Mouse (Mus musculus) MEL (cell line): ENCODE data around the gene Odf2l. TPM values are rescaled to one million over a fixed set of nuclear protein-coding genes. Genes with fewer than 3 reads are reported as not detected.

ENCODE experiments used
- DNase-seq: peaks from one replicate; pipeline ENCODE4 v3.0.0; 2011; ENCODE audit warnings: low read depth, low spot score
- H3K27ac ChIP-seq: 2 replicates; pipeline ENCODE4 v1.5.1; 2012; ENCODE audit warnings: low read depth, mild to moderate bottlenecking, control low read depth, low read length, moderate library complexity; ENCODE audit not compliant: control insufficient read depth
- H3K27me3 ChIP-seq, 2 experiments: fragments of 150-350 bp in 1 of 2; sonication (generic) in 1 of 2; 2 replicates each; pipeline ENCODE4 v1.6.1; 2012; ENCODE audit warnings: low read length in 2 of 2, mild to moderate bottlenecking in 2 of 2, improper control_type of control experiment in 1 of 2, moderate library complexity in 1 of 2; ENCODE audit not compliant: insufficient read depth in 2 of 2, control insufficient read depth in 1 of 2
- H3K36me3 ChIP-seq, 2 experiments: 2 replicates each; pipeline ENCODE4 v1.6.1; 2012 to 2014; ENCODE audit warnings: low read length in 2 of 2, improper control_type of control experiment in 1 of 2, inconsistent platforms in 1 of 2, mild to moderate bottlenecking in 1 of 2; ENCODE audit not compliant: insufficient read depth in 2 of 2, control insufficient read depth in 1 of 2
- H3K4me1 ChIP-seq, 2 experiments: fragments of 150-350 bp in 1 of 2; sonication (generic) in 1 of 2; 2 replicates each; pipeline ENCODE4 v1.6.1; 2012; ENCODE audit warnings: low read length in 2 of 2, improper control_type of control experiment in 1 of 2, mild to moderate bottlenecking in 1 of 2; ENCODE audit not compliant: insufficient read depth in 2 of 2, control insufficient read depth in 1 of 2
- H3K4me3 ChIP-seq, 2 experiments: fragments of 150-350 bp in 1 of 2; sonication (generic) in 1 of 2; 2 replicates each; pipeline ENCODE4 v1.5.1; 2012; ENCODE audit warnings: low read depth in 2 of 2, low read length in 2 of 2, mild to moderate bottlenecking in 2 of 2, moderate library complexity in 2 of 2, control low read depth in 1 of 2, improper control_type of control experiment in 1 of 2; ENCODE audit not compliant: control insufficient read depth in 1 of 2, insufficient read depth in 1 of 2
- H3K79me2 ChIP-seq: 2 replicates; pipeline ENCODE4 v1.6.1; 2012; ENCODE audit warnings: mild to moderate bottlenecking, low read length, moderate library complexity; ENCODE audit not compliant: control insufficient read depth, poor library complexity, insufficient read depth
- H3K9ac ChIP-seq: 2 replicates; pipeline ENCODE4 v1.6.1; 2012; ENCODE audit warnings: low read depth, mild to moderate bottlenecking, control low read depth, low read length, moderate library complexity; ENCODE audit not compliant: control insufficient read depth, poor library complexity, severe bottlenecking
- H3K9me3 ChIP-seq: fragments of 150-350 bp; sonication (generic); replicated peaks from 2 replicates; pipeline ENCODE4 v1.6.1; 2012; ENCODE audit warnings: mild to moderate bottlenecking, low read length, improper control_type of control experiment, moderate library complexity; ENCODE audit not compliant: insufficient read depth
- BHLHE40 ChIP-seq: IDR thresholded peaks from 2 replicates; pipeline ENCODE4 v1.6.1; 2012; ENCODE audit warnings: low read depth, mild to moderate bottlenecking, inconsistent platforms, low read length, improper control_type of control experiment, borderline replicate concordance
- CHD1 ChIP-seq: IDR thresholded peaks from 2 replicates; pipeline ENCODE4 v1.6.1; 2012; ENCODE audit warnings: low read depth, mild to moderate bottlenecking, inconsistent platforms, low read length, improper control_type of control experiment
- GATA1 ChIP-seq: IDR thresholded peaks from 2 replicates; pipeline ENCODE4 v1.6.1; 2011; ENCODE audit warnings: low read depth, low read length, improper control_type of control experiment
- MAFK ChIP-seq: IDR thresholded peaks from 2 replicates; pipeline ENCODE4 v1.6.1; 2011; ENCODE audit warnings: low read depth, mild to moderate bottlenecking, low read length, improper control_type of control experiment, borderline replicate concordance
- MAZ ChIP-seq: IDR thresholded peaks from 2 replicates; pipeline ENCODE4 v1.6.1; 2012; ENCODE audit warnings: low read depth, mild to moderate bottlenecking, inconsistent platforms, low read length, improper control_type of control experiment
- MEF2A ChIP-seq: IDR thresholded peaks from 2 replicates; pipeline ENCODE4 v1.6.1; 2014; ENCODE audit warnings: low read depth, mild to moderate bottlenecking, inconsistent platforms, low read length, improper control_type of control experiment; ENCODE audit not compliant: poor library complexity, insufficient replicate concordance, severe bottlenecking; ENCODE audit errors: extremely low read depth
- POLR2A ChIP-seq, 2 experiments: IDR thresholded peaks; 2 replicates each; pipeline ENCODE4 v1.6.1; 2011 to 2012; ENCODE audit warnings: low read length in 2 of 2, mild to moderate bottlenecking in 2 of 2, control low read depth in 1 of 2, improper control_type of control experiment in 1 of 2, low read depth in 1 of 2, moderate library complexity in 1 of 2; ENCODE audit not compliant: control insufficient read depth in 1 of 2, insufficient read depth in 1 of 2, poor library complexity in 1 of 2
- RAD21 ChIP-seq: IDR thresholded peaks from 2 replicates; pipeline ENCODE4 v1.6.1; 2011; ENCODE audit warnings: mild to moderate bottlenecking, low read depth, low read length, improper control_type of control experiment
- SIN3A ChIP-seq: IDR thresholded peaks from 2 replicates; pipeline ENCODE4 v1.6.1; 2012; ENCODE audit warnings: low read length, improper control_type of control experiment, inconsistent platforms
- TAL1 ChIP-seq: IDR thresholded peaks from 2 replicates; pipeline ENCODE4 v1.6.1; 2012; ENCODE audit warnings: mild to moderate bottlenecking, inconsistent platforms, low read length, moderate library complexity, mixed read lengths
- TBP ChIP-seq: IDR thresholded peaks from 2 replicates; pipeline ENCODE4 v1.8.0; 2011; ENCODE audit warnings: low read depth, low read length, improper control_type of control experiment
- TCF12 ChIP-seq: IDR thresholded peaks from 2 replicates; pipeline ENCODE4 v1.6.1; 2014; ENCODE audit warnings: low read depth, mild to moderate bottlenecking, inconsistent platforms, low read length, improper control_type of control experiment, moderate library complexity
- UBTF ChIP-seq: IDR thresholded peaks from 2 replicates; pipeline ENCODE4 v1.6.1; 2012; ENCODE audit warnings: low read depth, mild to moderate bottlenecking, inconsistent platforms, low read length, improper control_type of control experiment, moderate library complexity, borderline replicate concordance; ENCODE audit not compliant: insufficient read depth
- USF1 ChIP-seq: IDR thresholded peaks from 2 replicates; pipeline ENCODE4 v1.6.1; 2014; ENCODE audit warnings: low read depth, mild to moderate bottlenecking, inconsistent platforms, low read length, improper control_type of control experiment, moderate library complexity
- USF2 ChIP-seq, 2 experiments: IDR thresholded peaks; 2 replicates each; pipeline ENCODE4 v1.6.1; 2011 to 2012; ENCODE audit warnings: improper control_type of control experiment in 2 of 2, low read length in 2 of 2, borderline replicate concordance in 1 of 2, inconsistent platforms in 1 of 2, low read depth in 1 of 2, mild to moderate bottlenecking in 1 of 2; ENCODE audit not compliant: insufficient read depth in 1 of 2
- ZC3H11A ChIP-seq: IDR thresholded peaks from 2 replicates; pipeline ENCODE4 v1.6.1; 2012; ENCODE audit warnings: low read depth, mild to moderate bottlenecking, inconsistent platforms, low read length, improper control_type of control experiment
- ZKSCAN1 ChIP-seq: IDR thresholded peaks from 2 replicates; pipeline ENCODE4 v1.6.1; 2012; ENCODE audit warnings: low read depth, mild to moderate bottlenecking, inconsistent platforms, low read length, improper control_type of control experiment, moderate library complexity
- ZMIZ1 ChIP-seq: IDR thresholded peaks from 2 replicates; pipeline ENCODE4 v1.6.1; 2012; ENCODE audit warnings: low read depth, mild to moderate bottlenecking, inconsistent platforms, low read length, improper control_type of control experiment, moderate library complexity
- ZNF384 ChIP-seq: IDR thresholded peaks from 2 replicates; pipeline ENCODE4 v1.6.1; 2012; ENCODE audit warnings: low read depth, mild to moderate bottlenecking, inconsistent platforms, low read length, improper control_type of control experiment
- polyA plus RNA-seq, 2 experiments: library from polyadenylated mRNA; stranded (reverse) in 1 of 2; unstranded in 1 of 2; fragments of >175 nt in 1 of 2; fragments of >200 nt in 1 of 2; gene quantifications; 2 replicates each; pipeline versions ENCODE4 v1.2.1 to v1.2.4; 2012; ENCODE audit warnings: low replicate concordance in 2 of 2, low read depth in 1 of 2; ENCODE audit not compliant: insufficient read length in 2 of 2, insufficient read depth in 1 of 2, missing spikeins in 1 of 2
- total RNA-seq: library from RNA; depleted of rRNA; stranded (reverse); fragments of 300-350 nt; gene quantifications from 2 replicates; pipeline ENCODE4 v1.2.3, GENCODE M21; 2012

The Odf2l gene
- total and polyA plus RNA-seq, 3 experiments, result 12.6 to 15.0 TPM; not detected in 1

GRCm38 (mm10) chr3:145078405-145078804 is 40.0 kb upstream of the Odf2l start:
- TF ChIP-seq USF1, result no peak
- TF ChIP-seq POLR2A (IDR thresholded peaks at IDR 0.05; ENCODE audit: control insufficient read depth in 1 of 2, insufficient read depth in 1 of 2, low read depth in 1 of 2, low read length in 2 of 2, poor library complexity in 1 of 2), result no peak
- TF ChIP-seq USF2 (IDR thresholded peaks at IDR 0.05; ENCODE audit: borderline replicate concordance in 1 of 2, insufficient read depth in 1 of 2, low read depth in 1 of 2, low read length in 2 of 2), result no peak
- TF ChIP-seq CHD1, result no peak
- no peak for TF ChIP-seq TAL1
- TF ChIP-seq BHLHE40, result no peak
- no peak for TF ChIP-seq ZKSCAN1
- no peak for TF ChIP-seq GATA1
- TF ChIP-seq TCF12, result no peak
- no peak for TF ChIP-seq MEF2A
- TF ChIP-seq SIN3A, result no peak
- no peak for TF ChIP-seq ZNF384
- no peak for TF ChIP-seq ZMIZ1
- TF ChIP-seq, all 39 proteins: peak for 0
- Histone ChIP-seq H3K36me3 (peaks cover 0 to 3% of the 10 kb centered on the region in 2 experiments; a peak in 2 of 4 replicates), H3K9ac (no peak overlapping the region), H3K79me2 (no peaks in the 10 kb centered on the region), H3K27me3 (no peaks in the 10 kb centered on the region; a peak in 2 of 4 replicates), H3K4me1 (no peaks in the 10 kb centered on the region), H3K9me3 (no peaks in the 10 kb centered on the region), H3K4me3 (no peak overlapping the region), H3K27ac (no peak overlapping the region)
- no peak for DNase-seq

GRCm38 (mm10) chr3:145080904-145081303 is 37.5 kb upstream of the Odf2l start:
- no peak overlapping the region for H3K27ac ChIP-seq
- peaks cover 0 to 3% of the 10 kb centered on the region in 2 experiments; a peak in 2 of 4 replicates for H3K36me3 ChIP-seq
- H3K4me3 ChIP-seq, result no peak overlapping the region
- H3K4me1 ChIP-seq, result no peaks in the 10 kb centered on the region
- no peak for TF ChIP-seq MAZ
- no peak for TF ChIP-seq ZC3H11A
- no peak for TF ChIP-seq UBTF
- TF ChIP-seq MAFK, result peak; percentile 91
- no peak for TF ChIP-seq RAD21
- no peak for TF ChIP-seq BHLHE40
- no peak for TF ChIP-seq TBP
- H3K9me3 ChIP-seq, result no peaks in the 10 kb centered on the region
- H3K27me3 ChIP-seq, result no peaks in the 10 kb centered on the region; a peak in 2 of 4 replicates
- H3K79me2 ChIP-seq, result no peaks in the 10 kb centered on the region
- DNase-seq, result no peak
- no peak overlapping the region for H3K9ac ChIP-seq
